Mouse (Mus musculus): Measurements from ENCODE around the gene Zfp59. TPM values are rescaled to one million over a fixed set of nuclear protein-coding genes. Genes with fewer than 3 reads are reported as not detected.
"Not testable (repeated sequence)": the region's sequence is repeated elsewhere in the genome, so short reads cannot be mapped to it uniquely, and the experiment has no call there.

Gene Zfp59
- polyA plus RNA-seq, 1 experiment from 2014 or later: 11.4 TPM

DNA sequence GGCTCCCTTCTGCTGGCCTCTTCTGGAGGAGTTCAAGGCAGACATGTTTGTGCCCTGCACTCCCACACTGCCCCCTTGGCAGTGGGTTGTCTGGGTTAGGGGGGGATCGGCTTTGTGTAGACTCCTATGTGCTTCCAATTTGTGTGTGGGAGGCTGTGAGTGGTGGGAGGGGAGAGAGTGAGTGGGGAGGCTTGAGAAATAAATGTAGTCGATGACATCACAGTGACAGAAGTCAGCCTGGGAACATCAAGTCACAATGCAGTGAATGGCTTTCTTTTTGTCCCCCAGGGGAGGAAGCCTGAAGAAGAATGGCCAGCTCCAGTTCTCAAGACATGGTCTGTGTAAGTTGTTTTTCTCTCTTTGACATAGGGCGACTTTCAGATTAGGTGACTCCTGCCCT is 31.5 kb upstream of the Zfp59 start, which contains the start of gene Zfp626:
Zfp626 (plus strand) TSS at position 301 of the 400 bp plus-strand sequence.
- H3K4me3 ChIP-seq (replicated peaks; ENCODE audit: low read length); H3K9me3 ChIP-seq (ENCODE audit: control insufficient read depth, low read length); DNase-seq (ENCODE audit: low spot score); H3K27me3 ChIP-seq (ENCODE audit: control insufficient read depth, insufficient read depth, low read length); ATAC-seq (ENCODE audit: low FRiP score); H3K4me1 ChIP-seq (replicated peaks; ENCODE audit: control insufficient read depth, insufficient read depth, low read length); H3K9ac ChIP-seq; H3K27ac ChIP-seq: not testable (repeated sequence)
- peaks cover 44% of the 10 kb centered on the region for H3K36me3 ChIP-seq (replicated peaks; ENCODE audit: control insufficient read depth, insufficient read depth)
- 79% methylated on average over 3 of the region's 3 CpGs for WGBS
- 0 out of 2 replicates have a peak within 1 kb of the TSS, but pooled peaks have one; percentile 91 for H3K4me2 ChIP-seq (replicated peaks)

DNA sequence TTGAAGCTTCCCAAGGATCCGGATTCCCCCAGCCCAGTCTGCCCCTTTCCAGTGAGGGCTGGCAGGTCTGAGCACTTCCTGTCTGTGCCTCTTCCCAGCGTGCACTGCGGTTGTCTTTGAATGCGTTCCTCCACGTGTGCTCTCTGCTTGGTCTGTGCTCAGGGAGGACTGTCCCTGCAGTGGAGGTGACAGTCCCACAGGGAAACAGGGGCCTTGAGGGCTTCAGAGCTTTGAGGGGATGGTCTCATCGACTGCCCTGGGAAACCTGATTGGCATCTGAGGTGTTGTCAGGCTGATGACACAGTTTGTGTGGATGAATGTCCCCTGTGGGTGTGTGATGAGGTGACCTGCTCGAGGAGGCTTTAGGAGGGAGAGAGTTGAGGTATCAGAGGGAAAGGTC is 31.1 kb upstream of the Zfp59 start:
- not testable (repeated sequence) for H3K4me2 ChIP-seq (replicated peaks); ATAC-seq (ENCODE audit: low FRiP score); DNase-seq (ENCODE audit: low spot score); H3K27ac ChIP-seq; H3K27me3 ChIP-seq (ENCODE audit: control insufficient read depth, insufficient read depth, low read length); H3K9me3 ChIP-seq (ENCODE audit: control insufficient read depth, low read length); H3K9ac ChIP-seq; H3K4me3 ChIP-seq (replicated peaks; ENCODE audit: low read length); H3K4me1 ChIP-seq (replicated peaks; ENCODE audit: control insufficient read depth, insufficient read depth, low read length)
- H3K36me3 ChIP-seq (replicated peaks; ENCODE audit: control insufficient read depth, insufficient read depth): peaks cover 48% of the 10 kb centered on the region
- WGBS: 83% methylated on average over 7 of the region's 7 CpGs

DNA sequence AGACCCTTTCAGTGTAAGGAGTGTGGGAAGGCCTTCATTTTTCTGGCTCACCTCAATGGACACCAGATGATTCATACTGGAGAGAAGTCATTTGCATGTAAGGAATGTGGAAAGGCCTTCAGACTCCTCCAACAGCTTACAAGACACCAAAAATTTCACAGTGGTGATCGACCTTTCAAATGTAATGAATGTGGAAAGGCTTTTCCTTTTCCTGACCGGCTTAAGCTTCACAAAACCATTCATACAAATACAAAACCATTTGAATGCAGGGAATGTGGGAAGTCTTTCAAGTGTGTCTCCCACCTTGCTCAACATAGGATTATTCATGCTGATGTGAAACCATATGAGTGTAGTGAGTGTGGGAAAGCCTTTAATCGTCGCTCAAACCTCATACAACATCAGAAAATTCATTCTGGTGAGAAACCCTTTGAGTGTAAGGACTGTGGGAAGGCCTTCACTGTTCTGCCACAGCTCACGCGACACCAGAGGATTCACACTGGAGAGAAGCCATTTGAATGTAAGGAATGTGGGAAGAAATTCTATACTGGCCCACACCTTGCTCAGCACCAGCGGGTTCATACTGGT is 19.8 kb upstream of the Zfp59 start:
- Histone ChIP-seq H3K4me2 (replicated peaks) (no peak overlapping the region), H3K27me3 (ENCODE audit: control insufficient read depth, insufficient read depth, low read length) (no peaks in the 10 kb centered on the region), H3K27ac (no peak overlapping the region), H3K36me3 (replicated peaks; ENCODE audit: control insufficient read depth, insufficient read depth) (peaks cover 54% of the 10 kb centered on the region), H3K4me3 (replicated peaks; ENCODE audit: low read length) (no peak overlapping the region), H3K9ac (no peak overlapping the region), H3K9me3 (ENCODE audit: control insufficient read depth, low read length) (peaks cover 12% of the 10 kb centered on the region; the same call in 1 of the 2 replicates), H3K4me1 (replicated peaks; ENCODE audit: control insufficient read depth, insufficient read depth, low read length) (no peaks in the 10 kb centered on the region)
- ATAC-seq (ENCODE audit: low FRiP score) (no peak), DNase-seq (ENCODE audit: low spot score) (no peak)
- WGBS: 92% methylated on average over 7 of the region's 7 CpGs

DNA sequence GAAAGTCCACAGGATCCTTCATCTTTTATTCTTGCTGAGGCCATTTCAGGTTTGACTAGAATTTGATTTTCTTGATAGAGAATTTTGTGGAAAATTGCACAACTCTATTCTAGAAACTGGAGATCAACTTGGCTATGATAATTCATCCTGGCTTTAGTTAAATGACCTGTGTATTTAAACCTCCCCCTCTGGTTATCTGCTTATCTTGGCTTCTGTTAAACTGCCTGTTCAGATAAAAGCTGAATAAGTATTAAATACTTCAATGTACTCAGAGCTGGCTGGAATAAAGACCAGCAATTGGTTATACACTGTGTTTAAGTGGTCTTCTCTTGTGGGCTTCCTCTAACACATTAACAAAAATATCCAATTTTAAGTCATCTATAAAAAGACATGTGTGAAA is 15.8 kb upstream of the Zfp59 start:
- peaks cover 28% of the 10 kb centered on the region for H3K36me3 ChIP-seq (replicated peaks; ENCODE audit: control insufficient read depth, insufficient read depth)
- no peak for ATAC-seq (ENCODE audit: low FRiP score)

DNA sequence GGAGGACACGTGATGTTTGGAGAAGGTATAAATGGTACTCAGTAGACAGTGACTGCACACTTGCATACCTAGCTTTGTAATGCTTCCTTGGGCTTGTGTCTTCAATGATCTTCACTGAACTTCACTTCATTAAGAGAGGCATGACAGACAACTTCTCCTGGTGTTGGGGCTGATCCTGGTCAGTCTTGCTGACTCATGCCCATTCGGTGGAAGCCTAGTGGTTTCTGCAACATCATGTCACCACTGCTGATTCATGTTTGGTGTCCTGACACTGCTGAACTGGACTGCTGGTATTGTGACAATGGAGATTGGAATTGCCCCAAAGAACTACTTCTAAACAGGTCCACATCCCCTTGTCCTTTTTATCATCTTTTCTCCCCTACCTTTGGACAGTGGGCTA is 4.3 kb upstream of the Zfp59 start:
- WGBS: 80% methylated on average over 2 of the region's 2 CpGs
- Histone ChIP-seq H3K4me2 (replicated peaks) (no peak overlapping the region), H3K27ac (no peak overlapping the region), H3K4me3 (replicated peaks; ENCODE audit: low read length) (no peak overlapping the region), H3K27me3 (ENCODE audit: control insufficient read depth, insufficient read depth, low read length) (no peaks in the 10 kb centered on the region), H3K4me1 (replicated peaks; ENCODE audit: control insufficient read depth, insufficient read depth, low read length) (peaks cover 3% of the 10 kb centered on the region), H3K36me3 (replicated peaks; ENCODE audit: control insufficient read depth, insufficient read depth) (no peaks in the 10 kb centered on the region), H3K9ac (no peak overlapping the region), H3K9me3 (ENCODE audit: control insufficient read depth, low read length) (no peaks in the 10 kb centered on the region)
- DNase-seq (ENCODE audit: low spot score): no peak
- ATAC-seq (ENCODE audit: low FRiP score): no peak

More for the DNA sequence above, 15.8 kb upstream of the Zfp59 start:
- Histone ChIP-seq H3K9ac (no peak overlapping the region), H3K9me3 (ENCODE audit: control insufficient read depth, low read length) (peaks cover 34% of the 10 kb centered on the region), H3K27ac (no peak overlapping the region), H3K4me2 (replicated peaks) (no peak overlapping the region), H3K4me3 (replicated peaks; ENCODE audit: low read length) (no peak overlapping the region), H3K4me1 (replicated peaks; ENCODE audit: control insufficient read depth, insufficient read depth, low read length) (no peaks in the 10 kb centered on the region), H3K27me3 (ENCODE audit: control insufficient read depth, insufficient read depth, low read length) (no peaks in the 10 kb centered on the region)
- DNase-seq (ENCODE audit: low spot score): no peak

DNA sequence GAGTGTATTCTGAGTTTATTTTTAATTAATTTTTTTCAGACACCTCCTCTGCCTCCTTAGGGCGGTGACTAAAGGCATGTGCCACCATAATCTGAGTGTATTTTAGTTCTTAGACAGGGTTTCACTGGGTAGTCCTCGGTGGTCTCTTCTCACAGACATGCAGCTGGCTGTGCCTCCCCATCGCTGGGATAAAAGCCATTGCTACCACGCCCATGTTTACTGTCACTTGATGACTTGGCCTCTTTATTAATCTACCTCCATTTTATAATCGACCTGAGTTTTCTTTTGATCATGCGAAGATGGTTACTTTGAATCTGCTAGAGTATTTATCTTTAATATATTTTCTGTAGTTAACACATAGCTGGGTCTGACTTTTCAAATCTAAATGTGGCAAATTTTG is 511 bp upstream of the Zfp59 start:
- ATAC-seq (ENCODE audit: low FRiP score) (no peak; the same call in 1 of the 2 replicates), DNase-seq (ENCODE audit: low spot score) (no peak)
- Histone ChIP-seq H3K4me3 (replicated peaks; ENCODE audit: low read length) (peak overlapping the region; percentile 49), H3K4me1 (replicated peaks; ENCODE audit: control insufficient read depth, insufficient read depth, low read length) (peaks cover 6% of the 10 kb centered on the region), H3K9ac (peak overlapping the region; percentile 80), H3K36me3 (replicated peaks; ENCODE audit: control insufficient read depth, insufficient read depth) (no peaks in the 10 kb centered on the region), H3K27me3 (ENCODE audit: control insufficient read depth, insufficient read depth, low read length) (no peaks in the 10 kb centered on the region), H3K27ac (peak overlapping the region; percentile 89), H3K4me2 (replicated peaks) (peak overlapping the region; percentile 73), H3K9me3 (ENCODE audit: control insufficient read depth, low read length) (no peaks in the 10 kb centered on the region)
- WGBS: 23% methylated on average over 6 of the region's 6 CpGs

DNA sequence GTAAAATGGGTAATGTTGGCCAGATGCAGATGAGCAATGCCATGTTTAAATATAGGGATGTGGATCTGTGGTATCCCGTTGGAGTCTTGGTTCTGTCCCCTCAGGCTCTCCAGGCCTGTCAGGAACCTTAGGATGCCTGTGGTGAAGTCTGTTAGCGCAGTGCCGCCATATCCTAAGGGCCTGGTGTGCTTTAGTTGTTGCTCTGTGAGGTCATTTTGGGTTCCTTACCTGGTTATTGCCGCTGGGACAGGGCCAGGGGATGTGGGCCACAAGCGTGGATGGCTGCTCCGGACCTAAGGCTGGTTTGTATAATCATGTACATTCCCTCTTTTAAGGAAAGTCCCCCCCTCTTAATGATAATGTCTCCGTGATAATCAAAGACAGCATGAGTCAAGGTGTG is 1.2 kb downstream of the Zfp59 start:
- no peaks in the 10 kb centered on the region for H3K27me3 ChIP-seq (ENCODE audit: control insufficient read depth, insufficient read depth, low read length)
- ATAC-seq (ENCODE audit: low FRiP score) (no peak), DNase-seq (ENCODE audit: low spot score) (no peak)
- H3K36me3 ChIP-seq (replicated peaks; ENCODE audit: control insufficient read depth, insufficient read depth): peaks cover 4% of the 10 kb centered on the region
- 94% methylated on average over 7 of the region's 7 CpGs for WGBS
- 0 out of 2 replicates have a peak overlapping the region, but pooled peaks have one; percentile 80 for H3K9ac ChIP-seq
- no peak overlapping the region for H3K4me3 ChIP-seq (replicated peaks; ENCODE audit: low read length)
- no peak overlapping the region for H3K27ac ChIP-seq
- H3K9me3 ChIP-seq (ENCODE audit: control insufficient read depth, low read length): no peaks in the 10 kb centered on the region
- H3K4me2 ChIP-seq (replicated peaks): peak overlapping the region; percentile 73
- H3K4me1 ChIP-seq (replicated peaks; ENCODE audit: control insufficient read depth, insufficient read depth, low read length): peaks cover 6% of the 10 kb centered on the region

DNA sequence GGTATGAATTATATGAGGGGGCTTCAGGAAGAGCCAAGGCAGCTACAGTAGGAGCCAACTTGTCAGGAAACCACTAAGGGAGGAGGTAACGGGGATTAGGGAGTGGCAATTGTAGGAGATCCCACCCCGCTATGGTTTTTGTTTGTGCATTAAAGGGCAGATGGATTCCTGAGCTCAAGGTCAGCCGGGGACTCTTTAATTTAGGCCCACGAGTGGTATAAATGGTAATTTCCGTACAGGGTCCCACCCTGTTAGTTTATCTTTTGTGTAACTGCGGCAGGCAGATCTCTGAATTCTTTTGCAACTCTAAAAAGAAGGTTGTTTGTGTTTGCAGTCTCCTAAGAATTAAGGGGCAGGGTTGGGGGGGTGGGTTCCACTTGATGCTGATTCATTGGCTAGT is 1.7 kb downstream of the Zfp59 start:
- DNase-seq (ENCODE audit: low spot score) (no peak), ATAC-seq (ENCODE audit: low FRiP score) (no peak)
- H3K9ac ChIP-seq: no peak overlapping the region
- no peaks in the 10 kb centered on the region for H3K27me3 ChIP-seq (ENCODE audit: control insufficient read depth, insufficient read depth, low read length)
- H3K4me1 ChIP-seq (replicated peaks; ENCODE audit: control insufficient read depth, insufficient read depth, low read length): peaks cover 6% of the 10 kb centered on the region
- H3K27ac ChIP-seq: no peak overlapping the region
- H3K4me2 ChIP-seq (replicated peaks): no peak overlapping the region
- H3K36me3 ChIP-seq (replicated peaks; ENCODE audit: control insufficient read depth, insufficient read depth): peaks cover 9% of the 10 kb centered on the region
- WGBS: 82% methylated on average over 6 of the region's 6 CpGs
- no peak overlapping the region for H3K4me3 ChIP-seq (replicated peaks; ENCODE audit: low read length)
- H3K9me3 ChIP-seq (ENCODE audit: control insufficient read depth, low read length): no peaks in the 10 kb centered on the region

DNA sequence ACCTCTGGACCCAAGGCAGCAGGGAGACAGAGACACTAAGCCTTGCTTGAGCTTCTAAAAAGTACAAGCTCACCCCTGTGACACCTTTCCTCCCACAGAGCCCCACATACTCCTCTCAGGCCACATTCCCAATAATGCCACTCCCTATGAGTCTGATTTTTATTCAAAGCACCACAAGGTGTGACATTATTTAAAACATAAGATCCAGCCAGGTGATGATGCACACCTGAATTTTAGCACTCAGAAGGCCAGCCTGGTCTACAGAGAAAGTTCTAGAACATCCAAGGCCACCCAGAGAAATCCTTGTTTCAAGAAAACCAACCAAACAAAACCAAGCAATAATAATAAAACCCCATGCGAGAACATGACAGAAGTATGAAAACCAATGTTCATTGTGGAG is 18.8 kb downstream of the Zfp59 start, which contains the start of gene Zfp607a:
Zfp607a (plus strand) TSS at position 301 of the 400 bp plus-strand sequence.
- H3K4me3 ChIP-seq (replicated peaks; ENCODE audit: low read length): no peak within 1 kb of the TSS
- 97% methylated on average over 1 of the region's 1 CpGs for WGBS
- no peaks in the 10 kb centered on the region for H3K9me3 ChIP-seq (ENCODE audit: control insufficient read depth, low read length)
- no peak within 1 kb of the TSS for H3K9ac ChIP-seq
- no peak within 1 kb of the TSS for H3K27ac ChIP-seq
- no peaks in the 10 kb centered on the region for H3K27me3 ChIP-seq (ENCODE audit: control insufficient read depth, insufficient read depth, low read length)
- no peak for ATAC-seq (ENCODE audit: low FRiP score)
- peaks cover 32% of the 10 kb centered on the region for H3K36me3 ChIP-seq (replicated peaks; ENCODE audit: control insufficient read depth, insufficient read depth)
- DNase-seq (ENCODE audit: low spot score): no peak
- no peaks in the 10 kb centered on the region; the same call in 1 of the 2 replicates for H3K4me1 ChIP-seq (replicated peaks; ENCODE audit: control insufficient read depth, insufficient read depth, low read length)
- H3K4me2 ChIP-seq (replicated peaks): no peak within 1 kb of the TSS
